Mouse (Mus musculus) right cerebral cortex, postnatal 14 days (tissue): ENCODE measurements around the gene Fam32a.
A peak's percentile ranks its signal among the peaks of the same experiment; 100 is the strongest.

Experiments
- DNase-seq: peaks from one replicate; pipeline ENCODE4 v3.0.0; 2022

Gene Fam32a

GRCm38 (mm10) chr8:72219541-72220363 is at the start of gene Fam32a:
Gene Fam32a, plus strand, starts transcription at chr8:72219730.
- DNase-seq: peak; percentile 87

- peak; percentile 79 for DNase-seq
These were observed 42.1 kb upstream of the Fam32a start for GRCm38 (mm10) chr8:72177346-72177925.

GRCm38 (mm10) chr8:72183554-72184202 is 35.9 kb upstream of the Fam32a start:
- no peak for DNase-seq

- DNase-seq: no peak
These were observed 31.7 kb upstream of the Fam32a start for GRCm38 (mm10) chr8:72187793-72188331.

- DNase-seq: no peak
These were observed 29.9 kb upstream of the Fam32a start, which contains the start of gene Hsh2d for GRCm38 (mm10) chr8:72189417-72190214. Gene Hsh2d, plus strand, starts transcription at chr8:72189638.

GRCm38 (mm10) chr8:72190215-72190539 is 29.4 kb upstream of the Fam32a start:
- no peak for DNase-seq

- no peak for DNase-seq
These were observed 27.5 kb upstream of the Fam32a start for GRCm38 (mm10) chr8:72192065-72192464.

- no peak for DNase-seq
These were observed 21.5 kb upstream of the Fam32a start for GRCm38 (mm10) chr8:72197997-72198396.

GRCm38 (mm10) chr8:72208582-72208981 is 10.9 kb upstream of the Fam32a start:
- DNase-seq: no peak

GRCm38 (mm10) chr8:72210222-72210621 is 9.3 kb upstream of the Fam32a start:
- DNase-seq: no peak

- no peak for DNase-seq
These were observed 8.8 kb upstream of the Fam32a start for GRCm38 (mm10) chr8:72210710-72211109.

- no peak for DNase-seq
These were observed 7.7 kb upstream of the Fam32a start for GRCm38 (mm10) chr8:72211846-72212245.

GRCm38 (mm10) chr8:72212751-72213150 is 6.8 kb upstream of the Fam32a start, which contains the start of gene Cib3:
Gene Cib3, minus strand, starts transcription at chr8:72212837.
- peak; percentile 15 for DNase-seq

- DNase-seq: no peak
These were observed 6.0 kb upstream of the Fam32a start, which contains the start of gene Gm11034 for GRCm38 (mm10) chr8:72213536-72213935. Gene Gm11034, minus strand, starts transcription at chr8:72213636.

GRCm38 (mm10) chr8:72215060-72215459 is 4.5 kb upstream of the Fam32a start:
- no peak for DNase-seq

- DNase-seq: no peak
These were observed 3.7 kb upstream of the Fam32a start for GRCm38 (mm10) chr8:72215871-72216270.

GRCm38 (mm10) chr8:72218781-72219540 is 569 bp upstream of the Fam32a start:
- DNase-seq: no peak

- no peak for DNase-seq
These were observed 1.2 kb downstream of the Fam32a start for GRCm38 (mm10) chr8:72220758-72221157.

GRCm38 (mm10) chr8:72222656-72223055 is 3.1 kb downstream of the Fam32a start:
- no peak for DNase-seq

GRCm38 (mm10) chr8:72239499-72240402 is 20.2 kb downstream of the Fam32a start, which contains the start of gene Ap1m1:
Gene Ap1m1, plus strand, starts transcription at chr8:72240018.
- DNase-seq: peak; percentile 96

GRCm38 (mm10) chr8:72240403-72240763 is 20.9 kb downstream of the Fam32a start:
- DNase-seq: no peak
